Mouse (Mus musculus) lung, embryonic 16.5 days (tissue): ENCODE measurements around the gene Fry. TPM values are rescaled to one million over a fixed set of nuclear protein-coding genes. Genes with fewer than 3 reads are reported as not detected.
A peak's percentile ranks its signal among the peaks of the same experiment; 100 is the strongest.

Experiments
- ATAC-seq: fragments of 200-750 bp; cut with Nextera tagmentation; 2 replicates; pipeline ENCODE4 v1.8.0; 2017; ENCODE audit warnings: low read depth, mild to moderate bottlenecking, moderate library complexity
- H3K27ac ChIP-seq: fragments of 300-500 bp; sonication (generic); 2 replicates; pipeline ENCODE4 v1.5.1; 2014; ENCODE audit warnings: mild to moderate bottlenecking, control low read depth, low read length
- H3K27me3 ChIP-seq: fragments of 300-500 bp; sonication (generic); 2 replicates; pipeline ENCODE4 v1.6.1; 2014; ENCODE audit warnings: low read depth, low read length, mixed read lengths; ENCODE audit not compliant: control insufficient read depth, insufficient read depth
- H3K36me3 ChIP-seq: fragments of 300-500 bp; sonication (generic); 2 replicates; pipeline ENCODE4 v1.6.1; 2014; ENCODE audit warnings: low read length; ENCODE audit not compliant: control insufficient read depth, insufficient read depth
- H3K4me1 ChIP-seq: fragments of 300-500 bp; sonication (generic); replicated peaks from 2 replicates; pipeline ENCODE4 v1.6.1; 2014; ENCODE audit warnings: low read length, mixed read lengths; ENCODE audit not compliant: control insufficient read depth, insufficient read depth
- H3K4me2 ChIP-seq: fragments of 300-500 bp; sonication (generic); 2 replicates; pipeline ENCODE4 v1.6.1; 2014; ENCODE audit warnings: low read depth, low read length, control low read depth
- H3K4me3 ChIP-seq: fragments of 300-500 bp; sonication (generic); 2 replicates; pipeline ENCODE4 v1.5.1; 2014; ENCODE audit warnings: mild to moderate bottlenecking, low read length, control low read depth
- H3K9ac ChIP-seq: fragments of 300-500 bp; sonication (generic); 2 replicates; pipeline ENCODE4 v1.6.1; 2014; ENCODE audit warnings: low read length, control low read depth
- H3K9me3 ChIP-seq: fragments of 300-500 bp; sonication (generic); 2 replicates; pipeline ENCODE4 v1.6.1; 2016; ENCODE audit warnings: low read length; ENCODE audit not compliant: control insufficient read depth
- WGBS: fragments of 180-500 bp; shearing (Covaris S2); extraction: QIAGEN DNeasy Blood & Tissue Kit; methylation state at CpG from one replicate; pipeline ENCODE4 v1.1.7; 2014; 5-methylcytosine and 5-hydroxymethylcytosine counted together
- polyA plus RNA-seq: library from polyadenylated mRNA; unstranded; fragments of >200 nt; fragmentation: Nextera tagmentation; extraction: Ambion mirVana; gene quantifications from 2 replicates; pipeline ENCODE4 v1.2.1, GENCODE M21; 2015

Fry gene
- polyA plus RNA-seq, 1 experiment from 2014 or later: 8.9 TPM

DNA sequence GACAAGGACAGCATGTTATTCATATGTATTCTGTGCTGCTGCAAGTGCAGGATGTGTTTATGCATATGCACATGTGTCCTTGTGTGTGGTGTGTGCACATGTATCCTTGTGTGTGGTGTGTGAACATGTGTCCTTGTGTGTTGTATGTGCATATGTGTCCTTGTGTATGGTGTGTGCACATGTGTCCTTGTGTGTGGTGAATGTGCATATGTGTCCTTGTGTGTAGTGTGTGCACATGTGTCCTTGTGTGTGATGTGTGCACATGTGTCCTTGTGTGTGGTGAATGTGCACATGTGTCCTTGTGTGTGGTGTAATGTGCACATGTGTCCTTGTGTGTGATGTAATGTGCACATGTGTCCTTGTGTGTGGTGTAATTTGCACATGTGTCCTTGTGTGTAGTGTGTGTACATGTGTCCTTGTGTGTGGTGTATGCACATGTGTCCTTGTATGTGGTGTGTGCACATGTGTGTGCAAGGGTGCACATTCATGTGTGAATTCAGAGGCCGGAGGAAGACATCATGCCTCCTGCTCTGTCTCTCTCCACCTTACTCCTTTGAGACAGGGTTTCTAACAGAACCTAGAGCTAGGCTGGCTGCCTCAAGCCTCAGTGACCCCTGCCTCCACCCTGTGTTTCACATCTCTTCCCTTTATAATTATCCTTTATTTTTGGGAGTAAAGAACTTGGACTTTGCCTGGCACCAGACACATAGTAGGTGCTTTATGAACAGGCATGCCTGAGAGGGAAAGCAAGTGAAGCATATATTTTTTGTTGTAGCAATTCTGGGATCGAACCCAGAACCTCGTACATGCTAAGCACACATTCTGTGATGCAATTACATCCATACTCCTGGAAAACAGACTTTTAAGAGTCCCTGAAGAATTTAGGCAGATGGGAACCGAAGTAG, 72.3 kb downstream of the Fry start:
- H3K4me2 ChIP-seq: no peak overlapping the region
- no peak for ATAC-seq
- WGBS: 97% methylated on average over 4 of the region's 4 CpGs
- no peak overlapping the region for H3K27ac ChIP-seq
- H3K4me3 ChIP-seq: no peak overlapping the region
- no peaks in the 10 kb centered on the region for H3K27me3 ChIP-seq
- no peak overlapping the region for H3K9ac ChIP-seq
- H3K4me1 ChIP-seq: no peaks in the 10 kb centered on the region
- peaks cover 4% of the 10 kb centered on the region; the same call in 1 of the 2 replicates for H3K9me3 ChIP-seq
- no peaks in the 10 kb centered on the region for H3K36me3 ChIP-seq

DNA sequence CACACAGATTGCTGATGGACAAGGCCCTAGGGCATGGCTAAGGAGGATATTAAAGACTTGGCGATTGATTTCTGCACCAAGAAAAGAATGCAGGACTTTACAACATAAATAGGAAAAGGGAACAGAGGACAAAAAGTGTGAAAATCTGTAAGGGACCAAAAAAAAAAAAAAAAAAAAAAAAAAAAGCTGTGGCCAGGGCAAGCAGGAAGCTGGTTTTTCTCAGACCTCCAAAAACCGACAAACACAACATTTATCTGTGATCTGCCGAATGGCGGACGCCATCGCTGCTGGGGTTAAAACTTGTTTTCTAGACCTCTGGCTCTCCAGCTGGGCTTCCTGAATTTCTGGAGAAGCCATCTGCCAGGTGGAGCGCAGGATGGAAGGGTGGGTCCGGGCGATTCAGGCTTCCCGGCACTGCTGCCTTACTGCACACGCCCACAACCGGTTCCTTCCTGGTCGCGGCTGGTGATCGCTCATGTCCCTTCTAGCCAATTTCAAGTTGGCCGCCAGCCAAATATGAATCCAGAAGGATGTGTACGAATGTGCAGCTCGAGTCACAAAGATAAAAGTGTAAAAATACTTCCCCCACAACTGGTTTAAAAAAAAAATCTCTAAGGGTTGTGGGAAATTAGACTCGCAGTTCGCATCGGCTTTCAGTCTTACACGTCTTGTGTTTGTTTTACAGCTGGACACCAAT, 77.2 kb downstream of the Fry start:
- Histone ChIP-seq H3K27ac (peak overlapping the region; percentile 75), H3K4me2 (peak overlapping the region; percentile 81), H3K9me3 (peaks cover 2% of the 10 kb centered on the region; the same call in 1 of the 2 replicates), H3K4me3 (peak overlapping the region; percentile 55), H3K36me3 (no peaks in the 10 kb centered on the region), H3K27me3 (no peaks in the 10 kb centered on the region), H3K9ac (peak overlapping the region; percentile 41), H3K4me1 (peaks cover 15% of the 10 kb centered on the region)
- ATAC-seq: peak; percentile 87
- 3% methylated on average over 22 of the region's 22 CpGs for WGBS

DNA sequence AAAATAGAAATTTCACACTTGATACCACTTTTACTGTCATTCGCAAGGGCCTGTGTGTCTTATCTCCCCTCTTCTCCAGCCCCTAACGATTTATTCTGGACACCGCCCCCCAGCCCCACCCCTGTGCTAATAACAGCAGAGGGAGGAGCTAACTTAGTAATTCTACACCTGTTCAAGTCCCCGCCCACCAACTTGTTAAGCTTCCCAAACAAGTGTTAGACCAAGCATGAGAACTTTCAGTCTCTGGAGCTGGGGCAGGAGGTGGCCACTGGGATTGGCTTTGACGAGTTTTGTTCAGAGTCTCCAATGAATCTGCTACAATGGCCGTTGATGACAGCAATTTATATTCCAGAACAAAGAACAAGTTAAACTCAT, 77.8 kb downstream of the Fry start:
- no peaks in the 10 kb centered on the region for H3K36me3 ChIP-seq
- under 1% methylated on average over 6 of the region's 6 CpGs for WGBS
- peak overlapping the region; percentile 81 for H3K4me2 ChIP-seq
- H3K9me3 ChIP-seq: no peaks in the 10 kb centered on the region
- H3K27me3 ChIP-seq: no peaks in the 10 kb centered on the region
- H3K4me1 ChIP-seq: peaks cover 15% of the 10 kb centered on the region
- peak overlapping the region; percentile 41 for H3K9ac ChIP-seq
- H3K4me3 ChIP-seq: peak overlapping the region; percentile 55
- ATAC-seq: peak; percentile 71
- peak overlapping the region; percentile 75 for H3K27ac ChIP-seq

DNA sequence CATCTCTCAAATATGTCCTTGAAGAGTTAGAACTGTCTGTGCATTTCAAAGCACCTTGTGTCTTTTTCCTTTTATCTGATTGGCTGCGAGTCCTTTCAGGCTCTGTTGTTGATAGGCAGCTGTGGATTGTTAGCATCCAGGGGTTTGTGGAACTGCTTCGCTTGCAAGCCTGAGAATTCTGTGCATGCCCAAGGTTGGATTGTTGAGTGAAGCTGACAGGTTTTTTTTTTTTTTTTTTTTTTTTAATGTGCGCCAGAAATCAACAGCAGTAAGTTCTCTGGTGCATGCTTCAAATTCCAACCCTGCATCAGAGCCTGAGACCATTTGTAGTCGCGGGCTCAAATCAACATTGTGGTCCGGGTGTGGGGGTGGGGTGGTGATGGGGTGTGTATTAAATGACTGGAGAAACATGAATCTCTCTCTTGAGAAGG, 78.5 kb downstream of the Fry start:
- H3K4me1 ChIP-seq: peaks cover 15% of the 10 kb centered on the region
- H3K4me3 ChIP-seq: peak overlapping the region; percentile 55
- H3K27ac ChIP-seq: peak overlapping the region; percentile 75; the same call in 1 of the 2 replicates
- 8% methylated on average over 6 of the region's 6 CpGs for WGBS
- no peaks in the 10 kb centered on the region for H3K9me3 ChIP-seq
- H3K36me3 ChIP-seq: no peaks in the 10 kb centered on the region
- H3K27me3 ChIP-seq: no peaks in the 10 kb centered on the region
- H3K9ac ChIP-seq: peak overlapping the region; percentile 41; the same call in 1 of the 2 replicates
- no peak; the same call in 1 of the 2 replicates for ATAC-seq
- H3K4me2 ChIP-seq: peak overlapping the region; percentile 81

DNA sequence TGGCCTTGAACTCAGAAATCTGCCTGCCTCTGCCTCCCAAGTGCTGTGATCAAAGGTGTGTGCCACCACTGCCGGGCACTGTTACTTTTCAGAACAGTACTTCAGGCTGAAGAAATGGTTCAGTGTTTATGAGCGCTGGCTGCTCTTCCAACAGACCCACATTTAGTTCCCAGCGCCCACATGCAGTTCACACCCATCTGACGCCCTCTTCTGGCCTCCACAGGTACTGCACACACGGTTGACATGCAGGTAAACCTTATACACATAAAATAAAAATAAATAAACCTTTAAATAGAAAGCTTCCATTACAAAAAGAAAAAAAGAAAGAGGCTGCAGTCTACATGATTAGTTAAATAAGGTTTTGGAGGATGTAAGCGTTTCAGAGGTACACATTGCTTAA, 88.3 kb downstream of the Fry start:
- Histone ChIP-seq H3K36me3 (no peaks in the 10 kb centered on the region), H3K4me2 (no peak overlapping the region), H3K27ac (no peak overlapping the region), H3K4me3 (no peak overlapping the region), H3K9me3 (no peaks in the 10 kb centered on the region), H3K27me3 (no peaks in the 10 kb centered on the region), H3K9ac (no peak overlapping the region), H3K4me1 (peaks cover 3% of the 10 kb centered on the region; the same call in 1 of the 2 replicates)
- WGBS: 79% methylated on average over 6 of the region's 6 CpGs
- no peak for ATAC-seq

DNA sequence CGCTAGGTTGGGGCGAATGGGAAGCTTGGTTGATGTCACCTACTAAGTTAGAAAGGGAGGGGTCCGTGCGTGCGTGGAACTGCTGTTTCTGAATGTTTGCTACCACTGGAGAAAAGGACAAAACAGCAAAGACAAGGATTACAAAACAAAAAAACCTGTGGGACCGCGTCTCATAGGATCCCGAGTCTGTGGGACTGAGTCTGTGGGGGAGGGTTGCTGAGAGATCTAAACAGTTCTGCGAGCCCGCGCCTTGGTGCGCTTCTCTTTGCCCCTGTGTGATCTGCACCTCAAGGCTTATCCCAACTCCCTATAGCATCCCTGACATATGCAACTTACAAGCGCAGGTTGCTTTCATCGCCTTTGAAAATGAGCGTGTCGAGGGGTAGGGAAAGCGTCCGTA, 89.2 kb downstream of the Fry start:
- H3K27ac ChIP-seq: no peak overlapping the region
- WGBS: 14% methylated on average over 18 of the region's 18 CpGs
- H3K36me3 ChIP-seq: no peaks in the 10 kb centered on the region
- H3K4me2 ChIP-seq: peak overlapping the region; percentile 8; the same call in 1 of the 2 replicates
- H3K27me3 ChIP-seq: no peaks in the 10 kb centered on the region
- H3K4me1 ChIP-seq: peaks cover 3% of the 10 kb centered on the region; the same call in 1 of the 2 replicates
- no peaks in the 10 kb centered on the region for H3K9me3 ChIP-seq
- H3K4me3 ChIP-seq: no peak overlapping the region
- no peak for ATAC-seq
- no peak overlapping the region for H3K9ac ChIP-seq

DNA sequence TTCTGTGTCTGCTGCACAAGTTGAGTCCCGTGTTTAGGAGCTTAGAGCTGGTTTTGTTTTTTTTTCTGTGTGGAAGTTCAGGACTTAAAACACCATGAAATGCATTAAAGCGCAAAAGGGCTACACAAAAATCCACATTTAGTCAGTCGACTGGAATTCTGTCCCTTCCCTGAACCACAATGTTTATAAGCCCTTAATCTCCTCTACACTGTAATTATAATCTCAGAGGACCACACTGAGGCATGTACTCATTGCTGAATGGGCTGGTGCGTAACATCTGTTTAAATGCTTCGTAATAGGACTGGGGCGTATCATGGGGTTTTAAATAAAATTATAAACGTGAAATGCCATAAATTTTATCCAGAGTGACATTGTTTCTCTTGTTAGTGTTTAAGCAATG, 89.6 kb downstream of the Fry start:
- peaks cover 3% of the 10 kb centered on the region; the same call in 1 of the 2 replicates for H3K4me1 ChIP-seq
- H3K27me3 ChIP-seq: no peaks in the 10 kb centered on the region
- no peaks in the 10 kb centered on the region for H3K36me3 ChIP-seq
- no peaks in the 10 kb centered on the region for H3K9me3 ChIP-seq
- no peak for ATAC-seq
- H3K9ac ChIP-seq: no peak overlapping the region
- 43% methylated on average over 7 of the region's 7 CpGs for WGBS
- no peak overlapping the region for H3K4me3 ChIP-seq
- peak overlapping the region; percentile 8; the same call in 1 of the 2 replicates for H3K4me2 ChIP-seq
- H3K27ac ChIP-seq: no peak overlapping the region

DNA sequence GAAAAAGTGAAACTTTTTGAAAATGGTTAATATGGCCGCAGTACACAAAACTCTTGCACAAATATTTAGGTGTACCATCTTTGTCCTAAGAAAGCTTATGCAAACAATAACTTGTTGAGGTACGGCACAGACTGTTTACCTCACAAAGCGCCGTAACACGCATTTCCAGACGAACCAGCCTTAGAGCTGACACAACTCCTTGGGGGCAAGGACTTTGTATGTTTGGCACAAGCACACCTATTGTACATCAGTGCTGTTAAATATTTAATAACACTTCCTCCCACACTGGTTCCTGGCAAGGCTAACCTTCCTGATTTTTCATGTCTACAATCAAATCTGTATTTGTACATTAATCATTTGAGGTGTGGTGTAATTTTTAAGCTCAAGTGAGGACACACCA, 95.6 kb downstream of the Fry start:
- peaks cover 3% of the 10 kb centered on the region; the same call in 1 of the 2 replicates for H3K9me3 ChIP-seq
- no peaks in the 10 kb centered on the region for H3K27me3 ChIP-seq
- H3K4me2 ChIP-seq: no peak overlapping the region
- 54% methylated on average over 6 of the region's 6 CpGs for WGBS
- no peak for ATAC-seq
- H3K9ac ChIP-seq: no peak overlapping the region
- H3K4me1 ChIP-seq: no peaks in the 10 kb centered on the region
- H3K36me3 ChIP-seq: no peaks in the 10 kb centered on the region
- H3K4me3 ChIP-seq: no peak overlapping the region
- H3K27ac ChIP-seq: no peak overlapping the region

DNA sequence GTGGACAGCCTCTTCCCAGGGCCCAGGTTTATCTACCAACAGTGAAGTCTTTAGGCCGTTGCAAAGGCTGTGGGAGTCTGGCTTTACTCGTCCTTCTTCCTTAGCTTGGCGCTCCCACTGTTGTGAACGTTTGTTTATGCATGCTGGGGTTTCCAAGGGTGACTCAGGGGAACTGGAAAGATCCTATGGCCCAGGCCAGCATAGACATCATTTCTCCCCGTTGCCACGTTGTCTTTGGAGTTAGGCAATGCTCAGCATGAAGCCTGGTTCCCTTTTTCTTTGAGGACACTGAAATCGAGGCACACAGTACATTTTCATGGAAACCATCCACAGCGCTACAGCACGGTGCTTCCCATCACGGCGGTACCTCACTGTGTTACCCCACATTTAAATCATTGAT, 97.6 kb downstream of the Fry start:
- H3K4me3 ChIP-seq: no peak overlapping the region
- no peak for ATAC-seq
- no peaks in the 10 kb centered on the region for H3K27me3 ChIP-seq
- no peaks in the 10 kb centered on the region for H3K36me3 ChIP-seq
- H3K4me1 ChIP-seq: no peaks in the 10 kb centered on the region
- no peak overlapping the region for H3K9ac ChIP-seq
- WGBS: 59% methylated on average over 11 of the region's 11 CpGs
- H3K9me3 ChIP-seq: peaks cover 3% of the 10 kb centered on the region; the same call in 1 of the 2 replicates
- H3K4me2 ChIP-seq: no peak overlapping the region
- H3K27ac ChIP-seq: no peak overlapping the region
